25 mouse cellular contexts compared by ENCODE assay signal in genomic region chr16:39119811-39120210, GRCm38 (mm10).
"Had no signal": no experiment of that assay in that cellular context is flagged by ENCODE, and none has a peak within 500 bp of the region (broad histone marks: within the 10 kb centered on the region; RNA-seq: fewer than 3 reads in every experiment).

No protein-coding gene starts in this region.

- DNase-seq: gastrocnemius, adult 2 months; gastrocnemius, postnatal 10 days; gastrocnemius, postnatal 25 days; heart, adult 18-20 months; heart, postnatal 10 days; heart, postnatal 4 days; kidney, postnatal 25 days; layer of hippocampus, adult 9-11 months; layer of hippocampus, postnatal 36 days; left cerebral cortex, postnatal 4 days; liver; liver, embryonic 13.5 days; liver, postnatal 0 days had no signal

- H3K4me3 ChIP-seq: gastrocnemius, adult 2 months; heart, embryonic 10.5 days; heart, embryonic 12.5 days; hindbrain, embryonic 10.5 days; hindbrain, embryonic 12.5 days; intestine, embryonic 15.5 days; limb, embryonic 12.5 days; liver, embryonic 13.5 days; liver, embryonic 15.5 days had no signal

- H3K36me3 ChIP-seq: heart, embryonic 10.5 days; heart, embryonic 12.5 days; hindbrain, embryonic 10.5 days; hindbrain, embryonic 12.5 days; intestine, embryonic 15.5 days; limb, embryonic 12.5 days; liver, embryonic 13.5 days; liver, embryonic 15.5 days had no signal

- H3K9me3 ChIP-seq: heart, embryonic 10.5 days; heart, embryonic 12.5 days; hindbrain, embryonic 10.5 days; hindbrain, embryonic 12.5 days; intestine, embryonic 15.5 days; limb, embryonic 12.5 days; liver, embryonic 13.5 days; liver, embryonic 15.5 days had no signal

- H3K9ac ChIP-seq: heart, embryonic 12.5 days; hindbrain, embryonic 12.5 days; hindbrain, embryonic 14.5 days; intestine, embryonic 15.5 days; limb, embryonic 12.5 days; liver, embryonic 13.5 days; liver, embryonic 15.5 days; liver, postnatal 0 days had no signal

- H3K27me3 ChIP-seq: heart, embryonic 12.5 days; hindbrain, embryonic 12.5 days; intestine, embryonic 15.5 days; liver, embryonic 13.5 days; liver, embryonic 15.5 days had no signal

- ATAC-seq: hindbrain, embryonic 16.5 days; inflammation-experienced regulatory T-cells, adult 6 months; intestine, embryonic 15.5 days; intestine, postnatal 0 days; liver, postnatal 0 days had no signal

- H3K4me2 ChIP-seq: heart, embryonic 12.5 days; hindbrain, embryonic 12.5 days; hindbrain, embryonic 14.5 days; intestine, embryonic 15.5 days; liver, embryonic 11.5 days; liver, embryonic 13.5 days; liver, embryonic 15.5 days had no signal

- H3K4me1 ChIP-seq: heart, embryonic 10.5 days; intestine, embryonic 15.5 days; liver, embryonic 13.5 days; liver, embryonic 15.5 days had no signal

- H3K27ac ChIP-seq: gastrocnemius, adult 2 months; heart, embryonic 10.5 days; hindbrain, embryonic 10.5 days; hindbrain, embryonic 12.5 days; hindbrain, embryonic 14.5 days; intestine, embryonic 15.5 days; limb, embryonic 12.5 days; liver, embryonic 13.5 days; liver, embryonic 15.5 days had no signal
